Mouse (Mus musculus) intestine, embryonic 16.5 days (tissue): ENCODE results near the gene Pnpla1. TPM values are rescaled to one million over a fixed set of nuclear protein-coding genes. Genes with fewer than 3 reads are reported as not detected.

ENCODE experiments used
- ATAC-seq: fragments of 200-750 bp; cut with Nextera tagmentation; 2 replicates; pipeline ENCODE4 v1.8.0; 2017; ENCODE audit warnings: moderate TSS enrichment, moderate library complexity
- H3K27ac ChIP-seq: fragments of 300-500 bp; sonication (generic); 2 replicates; pipeline ENCODE4 v1.5.1; 2014; ENCODE audit warnings: mild to moderate bottlenecking, low read length
- H3K27me3 ChIP-seq: fragments of 300-500 bp; sonication (generic); replicated peaks from 2 replicates; pipeline ENCODE4 v1.6.1; 2014; ENCODE audit warnings: low read length, control low read depth, mixed read lengths; ENCODE audit not compliant: control insufficient read depth, insufficient read depth
- H3K36me3 ChIP-seq: fragments of 300-500 bp; sonication (generic); 2 replicates; pipeline ENCODE4 v1.6.1; 2014; ENCODE audit warnings: low read length, control low read depth; ENCODE audit not compliant: control insufficient read depth, insufficient read depth
- H3K4me1 ChIP-seq: fragments of 300-500 bp; sonication (generic); 2 replicates; pipeline ENCODE4 v1.6.1; 2014; ENCODE audit warnings: low read length, control low read depth, mixed read lengths; ENCODE audit not compliant: control insufficient read depth, insufficient read depth
- H3K4me2 ChIP-seq: fragments of 300-500 bp; sonication (generic); 2 replicates; pipeline ENCODE4 v1.6.1; 2014; ENCODE audit warnings: low read depth, low read length, control low read depth
- H3K4me3 ChIP-seq: fragments of 300-500 bp; sonication (generic); 2 replicates; pipeline ENCODE4 v1.5.1; 2014; ENCODE audit warnings: mild to moderate bottlenecking, low read length
- H3K9ac ChIP-seq: fragments of 300-500 bp; sonication (generic); 2 replicates; pipeline ENCODE4 v1.6.1; 2014; ENCODE audit warnings: low read depth, low read length
- H3K9me3 ChIP-seq: fragments of 300-500 bp; sonication (generic); 2 replicates; pipeline ENCODE4 v1.6.1; 2016; ENCODE audit warnings: low read length, control low read depth; ENCODE audit not compliant: control insufficient read depth
- WGBS: fragments of 180-500 bp; shearing (Covaris S2); extraction: QIAGEN DNeasy Blood & Tissue Kit; methylation state at CpG from one replicate; pipeline ENCODE4 v1.1.7; 2014; 5-methylcytosine and 5-hydroxymethylcytosine counted together
- polyA plus RNA-seq: library from polyadenylated mRNA; unstranded; fragments of >200 nt; fragmentation: Nextera tagmentation; extraction: Ambion mirVana; gene quantifications from 2 replicates; pipeline ENCODE4 v1.2.1, GENCODE M21; 2015

The Pnpla1 gene
- polyA plus RNA-seq, 1 experiment from 2014 or later, result 1.9 TPM

- no peak overlapping the region for H3K4me2 ChIP-seq
- no peaks in the 10 kb centered on the region for H3K27me3 ChIP-seq
- peaks cover 8% of the 10 kb centered on the region; the same call in 1 of the 2 replicates for H3K9me3 ChIP-seq
- no peaks in the 10 kb centered on the region for H3K4me1 ChIP-seq
- ATAC-seq, result peak; percentile 66
- H3K4me3 ChIP-seq, result no peak overlapping the region
- 55% methylated on average over 3 of the region's 3 CpGs for WGBS
- no peak overlapping the region for H3K9ac ChIP-seq
- peak overlapping the region; percentile 53; the same call in 1 of the 2 replicates for H3K27ac ChIP-seq
- 0 out of 2 replicates have a peak, but pooled peaks cover 2% of the 10 kb centered on the region for H3K36me3 ChIP-seq
Observed at GRCm38 (mm10) chr17:28856030-28856429, 2.2 kb upstream of the Pnpla1 start.

GRCm38 (mm10) chr17:28863926-28864325 is 5.7 kb downstream of the Pnpla1 start:
- 65% methylated on average over 7 of the region's 7 CpGs for WGBS
- Histone ChIP-seq H3K27ac (no peak overlapping the region), H3K4me1 (no peaks in the 10 kb centered on the region), H3K9ac (no peak overlapping the region), H3K4me3 (no peak overlapping the region), H3K36me3 (no peaks in the 10 kb centered on the region), H3K4me2 (no peak overlapping the region), H3K27me3 (no peaks in the 10 kb centered on the region), H3K9me3 (no peaks in the 10 kb centered on the region)
- ATAC-seq, result no peak

DNA sequence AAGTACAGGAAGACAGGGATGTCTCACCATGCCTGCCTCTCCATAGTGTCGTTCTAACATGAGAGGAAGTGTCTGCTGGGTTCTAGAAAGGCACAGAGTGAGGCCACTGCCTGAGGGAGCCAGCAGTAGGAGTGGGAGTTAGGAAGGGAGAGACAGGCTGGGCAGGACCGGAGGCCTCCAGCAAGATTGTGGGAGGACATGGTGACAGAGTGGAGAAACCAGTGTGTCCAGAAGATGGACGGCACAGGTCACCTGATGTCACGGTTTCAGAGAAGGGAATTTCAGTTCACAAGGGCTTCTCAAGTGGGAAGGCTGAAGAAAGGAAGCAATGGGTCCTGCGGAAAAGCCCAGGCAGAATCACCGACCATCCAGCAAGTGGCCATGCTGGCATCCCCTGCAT is 6.3 kb downstream of the Pnpla1 start:
- ATAC-seq, result no peak
- Histone ChIP-seq H3K4me1 (no peaks in the 10 kb centered on the region), H3K4me3 (no peak overlapping the region), H3K27ac (no peak overlapping the region), H3K36me3 (no peaks in the 10 kb centered on the region), H3K9me3 (no peaks in the 10 kb centered on the region), H3K9ac (no peak overlapping the region), H3K27me3 (no peaks in the 10 kb centered on the region), H3K4me2 (no peak overlapping the region)
- 75% methylated on average over 6 of the region's 6 CpGs for WGBS

GRCm38 (mm10) chr17:28866921-28867320 is 8.7 kb downstream of the Pnpla1 start:
- Histone ChIP-seq H3K9me3 (no peaks in the 10 kb centered on the region), H3K4me1 (no peaks in the 10 kb centered on the region), H3K36me3 (no peaks in the 10 kb centered on the region), H3K4me3 (no peak overlapping the region), H3K9ac (no peak overlapping the region), H3K4me2 (no peak overlapping the region), H3K27ac (no peak overlapping the region), H3K27me3 (no peaks in the 10 kb centered on the region)
- ATAC-seq, result no peak

GRCm38 (mm10) chr17:28867381-28867780 is 9.2 kb downstream of the Pnpla1 start:
- no peaks in the 10 kb centered on the region for H3K9me3 ChIP-seq
- H3K9ac ChIP-seq, result no peak overlapping the region
- H3K36me3 ChIP-seq, result no peaks in the 10 kb centered on the region
- ATAC-seq, result no peak
- no peaks in the 10 kb centered on the region for H3K27me3 ChIP-seq
- H3K4me1 ChIP-seq, result no peaks in the 10 kb centered on the region
- H3K4me3 ChIP-seq, result no peak overlapping the region
- H3K27ac ChIP-seq, result no peak overlapping the region
- no peak overlapping the region for H3K4me2 ChIP-seq
- 92% methylated on average over 4 of the region's 4 CpGs for WGBS

DNA sequence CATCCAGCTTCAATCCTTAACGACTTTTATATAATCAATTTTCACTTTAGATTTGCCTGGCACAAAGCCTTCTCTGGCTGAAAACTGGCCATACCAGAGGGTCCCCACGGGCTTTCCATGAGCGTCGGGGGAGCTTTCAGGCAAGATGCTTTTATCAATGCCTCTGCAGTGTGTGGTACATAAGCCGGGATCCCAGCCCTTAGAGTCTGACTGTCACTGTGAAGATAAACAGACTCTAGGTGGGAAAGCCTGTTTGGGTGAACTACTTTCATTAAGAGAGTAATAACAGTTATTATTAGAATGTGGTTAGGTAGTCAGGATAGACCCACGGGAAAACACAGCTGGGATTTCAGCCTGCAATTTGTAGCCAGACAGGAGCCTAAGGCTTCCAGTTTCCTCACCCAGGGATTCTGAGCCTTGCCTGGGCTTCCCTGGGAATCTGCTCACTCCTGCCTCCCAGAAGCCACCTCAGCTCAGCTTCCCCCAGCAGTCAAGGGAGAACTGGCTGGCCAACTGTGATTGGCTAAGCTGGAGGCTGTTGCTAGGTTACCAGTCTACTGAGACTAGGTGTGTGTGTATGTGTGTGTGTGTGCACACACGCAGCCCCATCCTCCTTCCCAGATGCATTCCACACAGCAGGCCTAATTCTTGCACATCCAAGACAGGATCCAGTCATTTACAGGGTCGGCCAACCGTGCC is 11.3 kb downstream of the Pnpla1 start:
- 44% methylated on average over 9 of the region's 9 CpGs for WGBS
- no peak overlapping the region for H3K9ac ChIP-seq
- H3K27ac ChIP-seq, result no peak overlapping the region
- H3K4me2 ChIP-seq, result no peak overlapping the region
- no peaks in the 10 kb centered on the region for H3K4me1 ChIP-seq
- ATAC-seq, result no peak
- no peak overlapping the region for H3K4me3 ChIP-seq
- H3K36me3 ChIP-seq, result no peaks in the 10 kb centered on the region
- H3K27me3 ChIP-seq, result no peaks in the 10 kb centered on the region
- H3K9me3 ChIP-seq, result no peaks in the 10 kb centered on the region

DNA sequence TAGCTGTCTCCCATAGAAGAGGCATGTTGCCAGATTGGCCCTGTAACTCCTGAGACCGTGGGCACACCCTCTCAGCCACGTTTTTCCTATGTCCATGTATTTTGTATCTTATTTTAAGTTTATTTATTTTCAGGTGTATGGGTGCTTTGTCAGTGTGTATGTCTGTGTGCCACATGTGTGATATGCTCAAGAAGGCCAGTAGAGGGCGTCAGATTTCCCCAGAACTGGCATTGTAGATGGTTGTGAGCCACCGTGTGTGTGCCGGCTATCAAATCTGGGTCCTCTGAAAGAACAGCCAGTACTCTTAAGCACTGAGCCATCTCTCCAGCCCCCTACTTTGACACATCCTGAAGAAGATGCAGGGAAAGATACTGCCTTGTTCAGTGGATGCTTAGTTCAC is 12.2 kb downstream of the Pnpla1 start:
- 72% methylated on average over 5 of the region's 5 CpGs for WGBS

GRCm38 (mm10) chr17:28871831-28872230 is 13.6 kb downstream of the Pnpla1 start:
- Histone ChIP-seq H3K4me3 (no peak overlapping the region), H3K27me3 (no peaks in the 10 kb centered on the region), H3K36me3 (no peaks in the 10 kb centered on the region), H3K9ac (no peak overlapping the region), H3K27ac (no peak overlapping the region), H3K9me3 (no peaks in the 10 kb centered on the region), H3K4me2 (no peak overlapping the region), H3K4me1 (peaks cover 9% of the 10 kb centered on the region)
- ATAC-seq, result no peak
- 63% methylated on average over 11 of the region's 11 CpGs for WGBS

More for the DNA sequence above, 12.2 kb downstream of the Pnpla1 start:
- Histone ChIP-seq H3K36me3 (no peaks in the 10 kb centered on the region), H3K4me1 (peaks cover 6% of the 10 kb centered on the region), H3K4me2 (no peak overlapping the region), H3K4me3 (no peak overlapping the region), H3K27ac (no peak overlapping the region), H3K9me3 (no peaks in the 10 kb centered on the region), H3K9ac (no peak overlapping the region), H3K27me3 (no peaks in the 10 kb centered on the region)
- no peak for ATAC-seq

- Histone ChIP-seq H3K4me2 (no peak overlapping the region), H3K9ac (no peak overlapping the region), H3K27ac (no peak overlapping the region), H3K27me3 (no peaks in the 10 kb centered on the region), H3K9me3 (no peaks in the 10 kb centered on the region), H3K4me1 (peaks cover 11% of the 10 kb centered on the region), H3K36me3 (no peaks in the 10 kb centered on the region), H3K4me3 (no peak overlapping the region)
- 89% methylated on average over 7 of the region's 7 CpGs for WGBS
- ATAC-seq, result no peak
Observed at GRCm38 (mm10) chr17:28872322-28872721, 14.1 kb downstream of the Pnpla1 start.

DNA sequence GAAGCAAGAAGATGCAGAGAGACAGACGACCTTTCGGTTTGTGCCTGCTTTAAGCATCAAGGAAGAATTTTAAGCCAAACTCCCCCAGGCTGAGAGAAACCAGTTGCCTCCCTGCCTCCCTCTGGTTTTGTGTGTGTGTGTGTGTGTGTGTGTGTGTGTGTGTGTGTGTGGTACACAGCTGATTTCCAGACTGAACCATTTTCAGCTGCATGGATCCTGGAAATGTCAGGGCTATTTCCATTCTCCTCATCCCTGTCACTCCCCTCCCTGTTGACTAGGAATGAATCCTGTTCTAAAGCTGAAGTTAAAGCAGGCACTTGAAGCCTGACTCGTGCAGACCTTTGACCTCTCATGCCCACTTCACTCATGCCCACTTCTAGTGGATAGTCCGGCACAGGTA is 16.0 kb downstream of the Pnpla1 start:
- Histone ChIP-seq H3K27me3 (no peaks in the 10 kb centered on the region), H3K27ac (no peak overlapping the region), H3K9me3 (no peaks in the 10 kb centered on the region), H3K36me3 (no peaks in the 10 kb centered on the region), H3K4me3 (no peak overlapping the region), H3K4me1 (peaks cover 11% of the 10 kb centered on the region), H3K4me2 (no peak overlapping the region), H3K9ac (no peak overlapping the region)
- no peak for ATAC-seq
- 78% methylated on average over 4 of the region's 4 CpGs for WGBS
